Mouse (Mus musculus) midbrain, embryonic 10.5 days (tissue): ENCODE data around the gene Gm20388. TPM values are rescaled to one million over a fixed set of nuclear protein-coding genes. Genes with fewer than 3 reads are reported as not detected.

Experiments
- DNase-seq: peaks from one replicate; pipeline ENCODE4 v3.0.0-alpha.2; 2017; ENCODE audit warnings: low spot score
- H3K27ac ChIP-seq: fragments of 300-500 bp; sonication (generic); replicated peaks from 2 replicates; pipeline ENCODE4 v1.5.1; 2016; ENCODE audit warnings: mild to moderate bottlenecking
- H3K27me3 ChIP-seq: fragments of 300-500 bp; sonication (generic); 2 replicates; pipeline ENCODE4 v1.6.1; 2016; ENCODE audit warnings: low read depth, mild to moderate bottlenecking; ENCODE audit not compliant: poor library complexity, severe bottlenecking
- H3K36me3 ChIP-seq: fragments of 300-500 bp; sonication (generic); 2 replicates; pipeline ENCODE4 v1.6.1; 2016; ENCODE audit warnings: mild to moderate bottlenecking, moderate library complexity
- H3K4me1 ChIP-seq: fragments of 300-500 bp; sonication (generic); 2 replicates; pipeline ENCODE4 v1.6.1; 2016
- H3K4me3 ChIP-seq: fragments of 300-500 bp; sonication (generic); 2 replicates; pipeline ENCODE4 v1.5.1; 2016; ENCODE audit warnings: mild to moderate bottlenecking, moderate library complexity
- H3K9me3 ChIP-seq: fragments of 300-500 bp; sonication (generic); replicated peaks from 2 replicates; pipeline ENCODE4 v1.6.1; 2016; ENCODE audit warnings: mild to moderate bottlenecking
- WGBS: fragments of 180-500 bp; shearing (Covaris S2); methylation state at CpG from one replicate; pipeline ENCODE4 v1.1.7; 2016; 5-methylcytosine and 5-hydroxymethylcytosine counted together
- polyA plus RNA-seq: library from polyadenylated mRNA; unstranded; fragments of >200 nt; fragmentation: Nextera tagmentation; extraction: Ambion mirVana; gene quantifications from 2 replicates; pipeline ENCODE4 v1.2.1, GENCODE M21; 2016

Gm20388 gene
- polyA plus RNA-seq, 1 experiment from 2014 or later: 7.1 TPM

GRCm38 (mm10) chr8:121758470-121758869, 1847.8 kb downstream of the Gm20388 start:
- H3K27me3 ChIP-seq: peaks cover 8% of the 10 kb centered on the region; the same call in 1 of the 2 replicates
- H3K4me3 ChIP-seq: no peak overlapping the region
- WGBS: 76% methylated on average over 12 of the region's 12 CpGs
- H3K36me3 ChIP-seq: no peaks in the 10 kb centered on the region
- no peaks in the 10 kb centered on the region for H3K9me3 ChIP-seq
- no peaks in the 10 kb centered on the region for H3K4me1 ChIP-seq
- H3K27ac ChIP-seq: no peak overlapping the region
- no peak for DNase-seq

- H3K9me3 ChIP-seq: no peaks in the 10 kb centered on the region
- no peak overlapping the region for H3K4me3 ChIP-seq
- no peaks in the 10 kb centered on the region for H3K4me1 ChIP-seq
- WGBS: 84% methylated on average over 7 of the region's 7 CpGs
- no peak overlapping the region for H3K27ac ChIP-seq
- H3K27me3 ChIP-seq: no peaks in the 10 kb centered on the region
- H3K36me3 ChIP-seq: no peaks in the 10 kb centered on the region
- DNase-seq: no peak
These were observed 1849.8 kb downstream of the Gm20388 start for GRCm38 (mm10) chr8:121760484-121760883.

GRCm38 (mm10) chr8:121761480-121761879, 1850.8 kb downstream of the Gm20388 start:
- Histone ChIP-seq H3K4me1 (no peaks in the 10 kb centered on the region), H3K9me3 (no peaks in the 10 kb centered on the region), H3K27me3 (no peaks in the 10 kb centered on the region), H3K4me3 (no peak overlapping the region), H3K36me3 (no peaks in the 10 kb centered on the region), H3K27ac (no peak overlapping the region)
- WGBS: 35% methylated on average over 10 of the region's 10 CpGs
- peak; percentile 50 for DNase-seq

GRCm38 (mm10) chr8:121762999-121763699, 1852.5 kb downstream of the Gm20388 start:
- H3K4me3 ChIP-seq: no peak overlapping the region
- no peaks in the 10 kb centered on the region for H3K4me1 ChIP-seq
- no peaks in the 10 kb centered on the region for H3K36me3 ChIP-seq
- H3K27ac ChIP-seq: no peak overlapping the region
- 70% methylated on average over 7 of the region's 7 CpGs for WGBS
- H3K9me3 ChIP-seq: no peaks in the 10 kb centered on the region
- no peak for DNase-seq
- no peaks in the 10 kb centered on the region for H3K27me3 ChIP-seq

- Histone ChIP-seq H3K9me3 (no peaks in the 10 kb centered on the region), H3K4me3 (no peak overlapping the region), H3K36me3 (no peaks in the 10 kb centered on the region), H3K27ac (0 out of 2 replicates have a peak overlapping the region, but pooled peaks have one; percentile 38), H3K4me1 (no peaks in the 10 kb centered on the region), H3K27me3 (no peaks in the 10 kb centered on the region)
- DNase-seq: no peak
- WGBS: 82% methylated on average over 9 of the region's 9 CpGs
These were observed 1853.0 kb downstream of the Gm20388 start for GRCm38 (mm10) chr8:121763700-121764013.

GRCm38 (mm10) chr8:121765594-121766138, 1855.0 kb downstream of the Gm20388 start:
- Histone ChIP-seq H3K9me3 (no peaks in the 10 kb centered on the region), H3K4me3 (no peak overlapping the region), H3K27me3 (no peaks in the 10 kb centered on the region), H3K36me3 (no peaks in the 10 kb centered on the region), H3K4me1 (peaks cover 15% of the 10 kb centered on the region), H3K27ac (no peak overlapping the region)
- DNase-seq: no peak
- 79% methylated on average over 7 of the region's 7 CpGs for WGBS

- Histone ChIP-seq H3K27me3 (no peaks in the 10 kb centered on the region), H3K4me3 (no peak overlapping the region), H3K9me3 (no peaks in the 10 kb centered on the region), H3K27ac (0 out of 2 replicates have a peak overlapping the region, but pooled peaks have one; percentile 2), H3K36me3 (no peaks in the 10 kb centered on the region), H3K4me1 (peaks cover 32% of the 10 kb centered on the region)
- 69% methylated on average over 3 of the region's 3 CpGs for WGBS
- no peak for DNase-seq
These were observed 1858.5 kb downstream of the Gm20388 start for GRCm38 (mm10) chr8:121769095-121769494.

GRCm38 (mm10) chr8:121769621-121770020, 1859.0 kb downstream of the Gm20388 start:
- 92% methylated on average over 2 of the region's 2 CpGs for WGBS
- H3K27me3 ChIP-seq: no peaks in the 10 kb centered on the region
- H3K36me3 ChIP-seq: no peaks in the 10 kb centered on the region
- H3K4me3 ChIP-seq: no peak overlapping the region
- H3K27ac ChIP-seq: no peak overlapping the region
- H3K4me1 ChIP-seq: peaks cover 32% of the 10 kb centered on the region
- DNase-seq: no peak
- H3K9me3 ChIP-seq: no peaks in the 10 kb centered on the region

GRCm38 (mm10) chr8:121770845-121771752, 1860.5 kb downstream of the Gm20388 start:
- Histone ChIP-seq H3K4me1 (peaks cover 32% of the 10 kb centered on the region), H3K27me3 (no peaks in the 10 kb centered on the region), H3K9me3 (no peaks in the 10 kb centered on the region), H3K27ac (peak overlapping the region; percentile 81), H3K36me3 (no peaks in the 10 kb centered on the region), H3K4me3 (peak overlapping the region; percentile 33)
- WGBS: 31% methylated on average over 19 of the region's 19 CpGs
- peak; percentile 65 for DNase-seq

GRCm38 (mm10) chr8:121773876-121774275, 1863.2 kb downstream of the Gm20388 start:
- Histone ChIP-seq H3K4me1 (peaks cover 32% of the 10 kb centered on the region), H3K27me3 (no peaks in the 10 kb centered on the region), H3K9me3 (no peaks in the 10 kb centered on the region), H3K27ac (no peak overlapping the region), H3K4me3 (no peak overlapping the region), H3K36me3 (no peaks in the 10 kb centered on the region)
- 88% methylated on average over 12 of the region's 12 CpGs for WGBS
- no peak for DNase-seq

- H3K27me3 ChIP-seq: no peaks in the 10 kb centered on the region
- H3K9me3 ChIP-seq: no peaks in the 10 kb centered on the region
- 84% methylated on average over 5 of the region's 5 CpGs for WGBS
These were observed 1871.9 kb downstream of the Gm20388 start for GRCm38 (mm10) chr8:121782493-121782892.

GRCm38 (mm10) chr8:121786542-121786941, 1875.9 kb downstream of the Gm20388 start:
- Histone ChIP-seq H3K36me3 (peaks cover 15% of the 10 kb centered on the region), H3K4me1 (peaks cover 4% of the 10 kb centered on the region), H3K4me3 (no peak overlapping the region), H3K27me3 (no peaks in the 10 kb centered on the region), H3K9me3 (no peaks in the 10 kb centered on the region), H3K27ac (no peak overlapping the region)
- no peak for DNase-seq
- 77% methylated on average over 10 of the region's 10 CpGs for WGBS

More at GRCm38 (mm10) chr8:121782493-121782892, 1871.9 kb downstream of the Gm20388 start:
- Histone ChIP-seq H3K4me3 (no peak overlapping the region), H3K4me1 (peaks cover 4% of the 10 kb centered on the region), H3K36me3 (no peaks in the 10 kb centered on the region), H3K27ac (no peak overlapping the region)
- no peak for DNase-seq

GRCm38 (mm10) chr8:121788786-121789185, 1878.1 kb downstream of the Gm20388 start:
- Histone ChIP-seq H3K4me3 (no peak overlapping the region), H3K4me1 (peaks cover 4% of the 10 kb centered on the region), H3K9me3 (no peaks in the 10 kb centered on the region), H3K36me3 (peaks cover 27% of the 10 kb centered on the region), H3K27ac (no peak overlapping the region), H3K27me3 (no peaks in the 10 kb centered on the region)
- DNase-seq: no peak
- 89% methylated on average over 8 of the region's 8 CpGs for WGBS
